Mouse (Mus musculus) cerebellum, postnatal 4 days (tissue): ENCODE measurements around the gene Lingo2.

Source experiments
- DNase-seq, 2 experiments: peaks; one replicate each; pipeline ENCODE4 v3.0.0; 2022; ENCODE audit warnings: low spot score in 2 of 2, mixed read lengths in 1 of 2

Lingo2 gene

DNA sequence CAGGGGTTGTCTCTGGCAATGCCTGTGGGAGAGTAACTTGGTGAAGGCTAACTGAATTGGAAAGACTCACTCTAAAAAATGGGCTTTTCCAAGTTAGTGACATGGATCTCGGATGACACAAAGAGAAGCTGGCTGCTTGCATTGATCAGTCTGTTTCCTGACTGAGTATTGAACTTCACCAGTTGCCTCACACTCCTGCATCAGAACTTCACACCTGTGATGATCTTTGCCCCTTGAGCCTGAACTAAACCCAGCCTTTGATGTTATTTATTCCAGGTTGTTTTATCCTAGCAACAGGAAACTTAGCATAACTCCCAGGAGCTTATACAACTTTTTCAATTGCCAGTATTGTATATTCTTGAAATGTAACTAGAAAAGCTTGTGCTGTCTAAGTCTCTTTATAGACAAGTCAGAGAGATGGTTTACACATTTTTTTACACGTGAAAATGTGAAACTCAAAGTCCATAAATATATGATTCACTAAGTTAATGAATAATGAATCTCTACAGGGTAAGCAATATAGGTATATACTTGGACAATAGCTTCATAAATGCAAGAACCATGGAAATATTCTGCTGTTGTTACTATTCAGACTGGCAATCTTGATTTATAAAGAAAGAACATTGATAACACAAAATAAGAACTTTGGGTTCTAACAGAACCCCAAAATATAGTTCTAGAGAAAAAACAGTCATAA lies 410.7 kb downstream of the Lingo2 start:
- no peak for DNase-seq

DNA sequence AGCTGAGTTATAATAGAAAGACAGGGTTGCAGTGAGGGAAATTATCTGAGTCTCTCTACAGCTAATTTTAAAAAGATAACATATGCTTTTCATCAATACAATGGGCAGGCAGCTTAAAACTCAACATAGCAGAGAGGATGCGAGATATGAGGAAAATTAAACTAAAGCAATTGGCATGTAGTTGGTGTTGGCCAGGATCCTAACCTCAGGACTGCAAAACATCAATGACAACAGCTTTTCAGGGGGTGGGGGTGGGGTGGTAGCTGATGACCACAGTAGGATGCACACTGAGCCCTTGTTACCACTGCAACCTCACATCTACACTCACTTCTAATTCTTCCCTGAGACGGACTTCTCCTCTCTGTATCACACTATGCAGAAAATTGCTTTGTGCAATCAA lies 417.7 kb downstream of the Lingo2 start:
- no peak for DNase-seq

GRCm38 (mm10) chr4:36490255-36490654 lies 461.3 kb downstream of the Lingo2 start:
- no peak for DNase-seq

- no peak for DNase-seq
Measured at GRCm38 (mm10) chr4:36435211-36435610, 516.3 kb downstream of the Lingo2 start.

DNA sequence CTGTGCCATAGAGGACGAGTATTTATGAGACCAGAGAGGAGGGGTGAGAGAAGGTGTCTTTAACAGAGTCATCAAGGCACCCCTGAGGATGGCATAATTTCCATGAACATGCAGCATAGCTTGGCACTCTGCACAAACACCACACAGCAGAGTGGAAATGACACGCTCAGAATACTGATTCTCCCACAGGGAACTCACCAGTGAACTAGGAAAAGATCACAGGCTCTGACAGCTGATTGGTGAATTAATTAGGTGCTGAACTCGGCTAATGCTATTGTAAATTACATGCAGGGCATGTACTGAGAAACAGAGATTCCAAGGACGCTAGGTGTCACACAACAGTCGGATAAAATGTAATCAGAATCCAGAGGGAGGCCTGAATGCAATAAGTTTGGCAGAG lies 525.4 kb downstream of the Lingo2 start:
- DNase-seq = no peak

GRCm38 (mm10) chr4:36407350-36407749 lies 544.2 kb downstream of the Lingo2 start:
- DNase-seq = no peak

DNA sequence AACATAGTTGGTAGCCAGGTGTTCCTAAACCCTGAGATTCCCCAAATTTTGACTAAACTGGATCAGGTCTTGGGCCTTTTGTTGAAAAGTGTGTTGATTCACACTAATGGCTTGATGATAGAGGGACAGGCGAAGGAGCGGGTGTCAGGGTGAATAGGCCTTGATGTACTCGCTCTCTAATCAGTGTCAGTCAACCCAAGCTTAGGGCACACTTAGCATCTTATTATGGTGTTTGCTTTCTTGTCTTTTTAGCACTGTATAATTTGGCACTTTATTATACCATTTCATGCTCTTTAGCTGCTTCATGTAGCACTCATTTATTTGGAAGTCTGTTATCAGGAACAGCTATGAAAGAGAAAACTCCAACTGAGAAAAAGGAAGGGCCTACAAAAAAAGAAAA lies 582.6 kb downstream of the Lingo2 start:
- DNase-seq = no peak

DNA sequence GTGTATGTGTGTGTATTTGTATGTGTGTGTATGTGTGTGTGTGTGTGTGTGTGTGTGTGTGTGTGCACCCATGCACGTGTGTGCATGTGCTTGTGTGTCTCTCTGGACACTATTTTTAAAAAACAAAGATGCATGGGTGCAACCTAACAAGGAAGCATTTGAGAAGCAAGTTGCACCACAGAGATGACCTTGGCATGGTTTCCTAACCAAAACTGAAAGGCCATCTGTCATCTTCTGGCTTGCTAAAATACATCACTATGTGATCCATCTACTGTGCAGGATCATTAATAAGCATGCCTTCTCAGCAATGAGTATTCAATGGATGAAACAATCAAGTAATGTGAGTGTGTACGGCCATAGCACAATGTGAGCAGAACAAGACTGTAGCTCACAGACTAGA lies 597.1 kb downstream of the Lingo2 start:
- no peak for DNase-seq

GRCm38 (mm10) chr4:36331741-36332140 lies 619.8 kb downstream of the Lingo2 start:
- DNase-seq = no peak

DNA sequence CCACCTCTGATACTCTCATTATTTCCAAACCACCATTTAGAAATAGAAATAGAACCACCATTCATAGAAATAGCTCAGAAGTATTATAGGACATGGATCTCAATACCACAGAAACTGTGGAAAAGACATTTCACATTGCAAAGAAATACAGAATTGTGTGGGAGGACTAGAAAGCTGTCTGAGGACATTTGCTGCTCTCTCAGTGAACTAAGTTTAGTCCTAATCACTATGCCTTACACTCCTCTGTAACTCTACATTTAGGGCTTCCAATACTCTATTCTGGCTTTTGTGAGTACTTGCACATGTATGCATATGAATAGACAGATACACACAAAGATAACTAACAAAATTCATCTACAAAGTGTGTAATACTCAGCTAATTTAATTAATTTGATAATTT lies 625.9 kb downstream of the Lingo2 start:
- DNase-seq = no peak

- DNase-seq = no peak
Measured at GRCm38 (mm10) chr4:36313067-36313466, 638.5 kb downstream of the Lingo2 start.

DNA sequence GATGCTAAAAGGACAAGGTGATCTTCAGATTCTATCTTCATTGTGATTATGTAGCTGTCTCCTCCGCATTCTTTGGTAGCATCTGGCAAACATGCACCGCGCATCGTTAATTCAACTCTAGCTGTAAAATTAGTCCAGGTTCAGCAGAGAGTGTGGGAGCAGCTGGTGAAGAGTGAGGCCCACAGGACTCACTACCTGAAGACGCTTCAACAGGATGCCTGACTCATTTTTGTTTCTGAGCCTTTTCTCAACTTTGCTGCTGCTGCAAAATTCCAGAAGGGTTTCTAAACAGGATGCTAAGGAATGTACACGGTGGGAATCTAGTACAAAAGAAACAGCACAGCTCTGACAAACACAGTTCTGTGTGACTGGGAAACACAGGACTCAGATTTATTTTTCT lies 640.1 kb downstream of the Lingo2 start:
- no peak for DNase-seq

- no peak for DNase-seq
Measured at GRCm38 (mm10) chr4:36305228-36305627, 646.3 kb downstream of the Lingo2 start.

DNA sequence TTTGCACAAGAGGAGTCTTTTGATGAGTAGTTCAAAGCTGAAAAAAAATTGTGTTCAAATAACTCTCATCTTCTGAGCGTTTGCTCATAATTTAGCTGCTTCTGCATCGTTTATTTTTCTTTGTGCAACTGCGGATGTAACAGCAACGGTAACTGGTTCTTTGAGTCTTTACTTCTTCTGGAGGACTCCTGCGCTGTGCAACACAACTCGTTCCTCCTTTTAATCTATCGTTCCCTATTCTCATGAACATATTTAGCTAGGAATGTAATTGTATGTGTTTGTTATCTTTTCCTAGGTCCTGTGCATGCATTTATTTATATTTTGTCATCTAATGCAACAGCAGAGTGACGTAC lies 661.9 kb downstream of the Lingo2 start:
- no peak for DNase-seq

DNA sequence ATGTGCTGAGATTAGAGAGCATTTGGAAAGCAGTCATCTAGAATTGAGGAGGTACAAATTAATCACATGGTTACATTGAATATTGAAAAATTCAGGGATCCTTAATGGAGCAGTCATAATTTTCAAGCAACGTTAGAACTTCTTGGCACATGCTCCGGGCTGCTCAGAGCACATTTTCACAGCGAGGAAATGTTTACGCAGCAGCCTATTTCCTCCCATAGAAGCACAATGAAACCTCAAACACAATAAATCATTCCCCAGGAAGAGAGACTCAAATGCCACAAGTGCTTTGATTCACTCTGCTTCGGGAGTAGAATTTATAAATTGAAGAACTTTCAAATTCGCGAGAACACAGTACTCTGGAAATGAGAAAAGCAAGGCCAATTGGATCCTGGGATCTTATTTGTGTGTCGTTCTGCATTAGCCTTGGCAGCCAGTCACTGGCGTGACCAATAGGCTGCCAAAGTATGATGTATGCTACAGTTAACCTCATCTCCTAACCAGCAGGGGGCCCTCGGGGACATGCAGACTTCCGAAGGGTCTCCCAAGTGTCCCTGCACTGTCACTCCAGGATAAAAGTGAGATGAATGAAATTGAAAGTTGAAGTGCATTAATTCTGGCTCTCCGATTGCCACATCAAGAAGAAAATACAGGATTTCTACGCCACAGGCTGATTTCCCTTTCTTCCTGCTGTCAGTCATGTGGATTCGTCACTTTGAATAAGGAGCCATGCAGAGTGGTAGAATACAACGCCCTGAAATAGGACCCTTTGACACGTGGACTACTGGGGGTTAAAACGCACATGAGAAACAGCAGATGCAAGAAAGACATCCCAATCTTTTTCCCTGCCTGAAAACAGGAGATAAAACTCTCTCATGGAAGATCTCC lies 662.5 kb downstream of the Lingo2 start:
- DNase-seq = peak; percentile 25 to 70

DNA sequence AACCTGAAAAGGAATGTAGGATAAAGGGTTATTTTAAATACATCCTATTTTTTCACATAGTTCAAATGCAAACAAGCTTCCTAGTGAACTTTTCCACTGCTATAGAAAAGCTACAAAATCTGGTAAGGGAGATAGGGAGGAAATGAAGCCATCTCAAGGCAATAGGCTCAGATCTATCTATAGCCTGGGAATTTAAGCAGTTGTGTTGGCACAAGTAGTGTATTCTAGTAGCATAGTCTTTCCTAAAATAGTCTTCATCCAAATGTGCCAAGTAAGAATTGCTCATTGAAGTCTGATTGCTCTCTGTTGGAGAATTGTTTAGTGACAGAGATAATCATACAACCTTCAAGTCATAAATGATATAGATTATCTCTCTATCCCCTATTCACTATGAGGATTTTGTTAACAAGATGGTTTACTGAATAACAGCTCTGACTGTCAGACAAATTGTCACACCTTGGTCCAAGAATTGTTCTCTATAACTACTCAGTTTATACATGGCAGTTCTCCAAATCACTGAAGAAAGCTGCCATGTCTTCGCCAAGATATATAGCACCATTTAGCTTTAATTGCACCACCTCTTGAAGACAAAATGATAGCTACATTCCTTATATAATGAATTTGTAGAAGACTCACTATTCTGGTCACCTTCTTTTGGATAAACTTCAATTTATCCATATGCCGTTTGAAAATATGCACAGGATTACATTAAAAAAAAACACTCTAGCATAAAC lies 688.9 kb downstream of the Lingo2 start:
- no peak for DNase-seq

DNA sequence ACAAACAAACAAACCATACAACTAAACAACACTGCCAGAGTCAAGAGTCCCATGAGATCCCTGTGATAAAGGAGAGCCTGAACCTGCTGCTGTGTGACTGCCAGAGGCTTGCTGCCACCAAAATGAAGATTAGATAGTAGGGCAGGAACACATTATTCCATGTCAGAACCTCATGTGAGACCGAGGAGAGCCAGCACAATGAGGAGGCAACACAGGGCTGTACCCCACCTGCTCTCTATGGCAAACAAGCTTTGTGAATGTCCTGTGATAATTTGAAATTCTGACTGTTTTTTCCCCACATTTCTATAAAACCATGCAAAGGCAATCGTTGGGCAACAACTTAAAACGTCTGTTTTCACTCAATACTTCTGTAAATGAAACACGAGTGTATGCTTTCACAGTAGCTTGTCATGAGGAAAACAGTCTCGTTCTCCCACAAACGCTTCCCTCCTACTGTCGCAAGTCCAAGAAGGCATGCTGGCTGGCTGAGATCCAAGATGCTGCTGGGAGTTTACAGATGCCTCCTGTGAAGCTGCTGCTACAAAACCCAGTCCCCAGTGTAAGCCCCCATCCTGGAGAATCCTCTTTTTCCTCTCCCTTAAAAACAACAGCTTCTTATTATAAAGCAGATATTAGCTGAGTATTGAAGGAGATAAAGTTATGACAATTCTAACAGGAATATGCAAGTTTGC lies 765.2 kb downstream of the Lingo2 start:
- peak; percentile 29 to 58 for DNase-seq

DNA sequence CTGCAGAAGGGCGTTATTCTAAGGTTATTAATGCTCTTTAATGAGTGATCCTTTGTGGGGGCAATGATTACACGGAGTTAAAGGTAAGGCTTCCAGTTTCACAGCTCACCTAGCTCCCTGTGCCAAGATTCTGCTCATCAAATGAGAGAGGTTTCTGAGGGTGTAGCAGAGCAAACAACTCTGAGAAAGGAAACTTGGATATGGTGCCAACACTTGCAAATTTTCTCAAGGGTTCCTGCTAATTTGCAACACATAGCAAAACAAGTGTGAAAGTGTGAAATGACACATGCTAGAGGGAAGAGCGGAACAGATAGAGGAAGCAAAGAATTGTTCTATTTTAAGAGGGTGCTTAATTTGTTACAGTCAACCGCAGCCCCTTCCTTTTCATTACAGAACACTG lies 767.9 kb downstream of the Lingo2 start:
- no peak for DNase-seq

DNA sequence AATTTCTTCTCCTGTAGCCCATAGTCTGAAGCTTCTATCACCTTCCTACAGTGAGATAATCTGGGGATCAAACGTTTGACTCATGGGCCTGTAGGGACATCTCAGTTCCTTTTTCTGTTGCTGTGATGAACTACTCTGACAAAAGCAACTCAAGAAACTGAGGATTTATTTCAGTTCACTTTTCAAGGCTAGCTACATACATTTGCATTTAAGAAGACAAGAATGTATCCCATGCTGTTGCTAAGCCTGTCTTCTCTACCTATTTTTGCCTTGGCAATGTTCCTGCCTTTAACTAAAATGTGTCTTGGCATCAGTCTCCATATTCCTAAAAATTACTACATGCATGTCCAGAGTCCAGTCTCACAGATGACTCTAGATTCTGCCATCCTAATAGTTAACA lies 781.4 kb downstream of the Lingo2 start:
- no peak for DNase-seq

GRCm38 (mm10) chr4:36131341-36131740 lies 820.2 kb downstream of the Lingo2 start:
- no peak for DNase-seq

DNA sequence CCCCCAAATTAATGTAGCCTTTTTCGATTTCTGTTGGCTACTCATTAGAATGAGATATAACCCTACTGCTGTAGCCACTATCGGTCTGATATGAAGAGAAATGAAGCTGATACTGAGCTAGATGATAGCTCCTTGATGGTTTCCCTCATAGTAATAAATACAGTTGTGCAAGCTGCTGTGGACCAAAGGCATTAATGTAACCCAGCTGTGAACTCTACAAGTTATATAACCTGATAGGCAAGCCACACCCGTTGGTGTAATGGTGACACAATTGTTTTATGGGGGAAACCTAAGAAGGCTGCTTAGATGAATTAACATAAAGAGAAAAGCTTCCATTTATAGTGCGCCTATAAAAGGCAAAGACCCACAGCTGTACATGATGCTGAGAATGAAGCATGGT lies 856.1 kb downstream of the Lingo2 start:
- no peak for DNase-seq
